Mouse (Mus musculus) frontal cortex, postnatal 14 days (tissue): Measurements from ENCODE around the gene Anapc15.
A peak's percentile ranks its signal among the peaks of the same experiment; 100 is the strongest.

Source experiments
- DNase-seq, 2 experiments: peaks; one replicate each; pipeline ENCODE4 v3.0.0; 2022; ENCODE audit warnings: low spot score in 2 of 2

The Anapc15 gene

GRCm38 (mm10) chr7:101863415-101863814 lies at the start of gene Anapc15:
Gene Anapc15, plus strand, starts transcription at chr7:101863715.
- DNase-seq: no peak

- no peak for DNase-seq
These were observed 45.6 kb upstream of the Anapc15 start, which contains the start of gene Phox2a for GRCm38 (mm10) chr7:101817861-101818401. Gene Phox2a, plus strand, starts transcription at chr7:101818313.

GRCm38 (mm10) chr7:101820295-101821030 lies 43.1 kb upstream of the Anapc15 start:
- DNase-seq: no peak

GRCm38 (mm10) chr7:101821571-101822501 lies 41.7 kb upstream of the Anapc15 start:
- no peak for DNase-seq

GRCm38 (mm10) chr7:101822836-101823757 lies 40.4 kb upstream of the Anapc15 start:
- DNase-seq: no peak

- no peak for DNase-seq
These were observed 39.5 kb upstream of the Anapc15 start for GRCm38 (mm10) chr7:101823758-101824630.

GRCm38 (mm10) chr7:101830373-101830772 lies 33.1 kb upstream of the Anapc15 start:
- DNase-seq: no peak

GRCm38 (mm10) chr7:101831437-101831836 lies 32.1 kb upstream of the Anapc15 start:
- no peak for DNase-seq

GRCm38 (mm10) chr7:101832372-101832771 lies 31.1 kb upstream of the Anapc15 start:
- no peak for DNase-seq

- DNase-seq: no peak
These were observed 30.2 kb upstream of the Anapc15 start for GRCm38 (mm10) chr7:101833352-101833751.

- no peak for DNase-seq
These were observed 29.5 kb upstream of the Anapc15 start for GRCm38 (mm10) chr7:101833916-101834584.

- DNase-seq: no peak
These were observed 28.6 kb upstream of the Anapc15 start for GRCm38 (mm10) chr7:101834903-101835302.

- no peak for DNase-seq
These were observed 27.9 kb upstream of the Anapc15 start for GRCm38 (mm10) chr7:101835457-101836109.

GRCm38 (mm10) chr7:101836271-101837153 lies 27.0 kb upstream of the Anapc15 start:
- peak in 1 of 2 experiments; percentile 31 for DNase-seq

GRCm38 (mm10) chr7:101837154-101837605 lies 26.3 kb upstream of the Anapc15 start:
- no peak for DNase-seq

- DNase-seq: peak; percentile 63 to 66
These were observed 25.7 kb upstream of the Anapc15 start, which contains the start of gene Inppl1 for GRCm38 (mm10) chr7:101837606-101838471. Gene Inppl1, minus strand, starts transcription at chr7:101838229.

GRCm38 (mm10) chr7:101844186-101844585 lies 19.3 kb upstream of the Anapc15 start:
- no peak for DNase-seq
